Mouse (Mus musculus): ENCODE measurements around the gene Git2.

Gene Git2

GRCm38 (mm10) chr5:114797253-114797652 lies 21.9 kb upstream of the Git2 start:
- no peak for DNase-seq (ENCODE audit: low read depth, low spot score)

GRCm38 (mm10) chr5:114796299-114797012 lies 21.1 kb upstream of the Git2 start:
- no peak for DNase-seq (ENCODE audit: low read depth, low spot score)

- no peak for DNase-seq (ENCODE audit: low read depth, low spot score)
These were observed 20.3 kb upstream of the Git2 start for GRCm38 (mm10) chr5:114795653-114796052.

DNA sequence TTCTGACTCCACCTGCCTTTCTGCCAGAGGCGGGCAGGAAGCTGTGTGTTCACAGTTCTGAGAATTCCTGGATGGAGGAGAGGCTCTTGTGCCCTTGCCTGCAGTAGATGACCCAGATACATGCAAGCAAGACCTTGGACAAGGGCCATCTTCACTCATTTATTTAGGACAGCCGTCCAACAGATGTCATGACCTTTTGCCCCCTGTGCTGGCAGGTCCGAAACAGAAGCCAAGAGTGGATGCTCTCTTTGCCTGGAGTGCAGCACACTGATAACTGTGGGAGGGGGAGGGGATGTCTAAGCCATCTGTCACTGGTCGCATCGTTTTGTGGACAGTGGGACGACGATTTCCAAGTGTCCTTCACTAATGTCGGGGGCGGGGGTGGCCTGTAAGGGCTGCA lies 19.9 kb upstream of the Git2 start:
- no peak for DNase-seq (ENCODE audit: low read depth, low spot score)

DNA sequence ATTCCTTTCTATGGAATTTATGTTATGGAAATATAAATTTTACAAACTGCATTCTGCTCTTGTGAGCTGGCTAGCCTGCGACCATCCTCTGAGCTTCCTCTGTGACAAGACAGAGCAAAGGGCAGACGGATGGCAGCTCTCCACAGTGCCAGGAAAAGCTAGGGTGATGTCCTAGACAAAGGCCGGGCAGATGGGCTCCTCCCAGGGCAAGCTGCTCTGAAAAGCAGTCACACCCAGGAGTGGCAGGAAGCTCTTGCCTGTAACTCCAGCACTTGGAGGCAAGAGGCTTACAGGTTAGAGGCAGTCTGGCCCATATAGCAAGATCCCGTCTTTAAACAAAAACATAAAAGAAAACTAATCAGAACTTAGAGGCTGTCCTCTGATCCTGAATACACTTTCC lies 19.3 kb upstream of the Git2 start:
- no peak for DNase-seq (ENCODE audit: low read depth, low spot score)

DNA sequence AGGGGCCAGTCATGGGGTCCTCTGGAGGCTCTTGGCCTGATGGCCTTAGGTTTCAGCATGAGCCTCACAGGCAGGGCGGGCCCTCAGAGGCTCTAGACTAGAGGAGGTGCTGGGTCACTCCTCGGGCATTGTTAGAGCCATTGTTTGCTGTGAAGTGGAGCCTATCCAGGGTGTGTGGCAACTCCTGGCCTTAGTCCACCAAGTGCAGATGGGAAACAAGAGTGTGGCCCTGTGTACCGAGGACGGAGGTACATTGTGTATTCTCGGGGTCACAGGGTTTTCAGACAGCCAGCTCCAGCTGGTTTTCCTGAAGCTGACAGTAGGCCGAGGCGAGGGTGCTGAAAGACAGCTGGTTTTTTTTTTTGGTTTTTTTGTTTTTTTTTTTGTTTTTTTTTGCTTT lies 18.0 kb upstream of the Git2 start:
- no peak for DNase-seq (ENCODE audit: low read depth, low spot score)

DNA sequence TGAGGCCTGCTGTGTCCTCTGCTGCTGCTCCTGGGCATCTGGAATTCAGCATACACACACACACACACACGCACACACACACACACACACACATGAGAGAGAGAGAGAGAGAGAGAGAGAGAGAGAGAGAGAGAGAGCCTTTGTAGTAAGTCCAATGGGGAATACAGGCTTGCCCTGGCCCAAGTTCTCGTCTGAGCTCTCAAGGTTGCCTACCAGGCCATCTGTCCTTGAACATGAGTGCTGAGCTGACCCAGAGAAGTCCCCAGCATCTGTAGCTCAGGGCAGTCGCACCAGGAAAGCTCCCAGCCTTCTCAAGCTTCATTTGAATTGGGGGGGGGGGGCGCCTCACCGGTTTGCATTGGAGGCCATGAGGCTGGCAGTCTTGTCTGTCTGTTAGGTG lies 9.9 kb upstream of the Git2 start:
- DNase-seq (ENCODE audit: low read depth, low spot score): no peak

- no peak for DNase-seq (ENCODE audit: low read depth, low spot score)
These were observed 9.4 kb upstream of the Git2 start for GRCm38 (mm10) chr5:114784622-114785165.

GRCm38 (mm10) chr5:114783405-114784163 lies 8.3 kb upstream of the Git2 start:
- DNase-seq (ENCODE audit: low read depth, low spot score): peak; percentile 65

- no peak for DNase-seq (ENCODE audit: low read depth, low spot score)
These were observed 7.7 kb upstream of the Git2 start for GRCm38 (mm10) chr5:114782991-114783390.

DNA sequence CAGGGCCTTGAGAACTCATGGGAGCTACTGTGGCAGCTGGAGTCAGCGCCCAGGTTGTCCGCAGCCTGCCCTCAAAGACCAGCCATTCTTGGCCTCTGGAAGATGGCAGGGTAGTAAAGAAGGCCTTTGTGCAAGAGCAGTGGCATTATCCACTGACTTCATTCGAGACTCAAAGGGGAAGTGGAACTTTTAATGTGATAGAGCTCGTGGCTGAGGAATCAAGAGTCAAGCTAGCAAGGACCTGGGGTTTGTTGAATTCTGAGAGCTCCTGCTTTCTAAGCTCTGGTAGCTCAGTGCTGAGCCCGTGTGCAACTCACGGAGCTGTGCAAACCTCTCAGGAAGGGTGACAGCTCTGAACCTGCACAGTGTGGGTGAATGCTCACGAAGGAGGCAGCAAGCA lies 5.6 kb upstream of the Git2 start:
- DNase-seq (ENCODE audit: low read depth, low spot score): no peak

- no peak for DNase-seq (ENCODE audit: low read depth, low spot score)
These were observed 4.7 kb upstream of the Git2 start for GRCm38 (mm10) chr5:114779956-114780489.

DNA sequence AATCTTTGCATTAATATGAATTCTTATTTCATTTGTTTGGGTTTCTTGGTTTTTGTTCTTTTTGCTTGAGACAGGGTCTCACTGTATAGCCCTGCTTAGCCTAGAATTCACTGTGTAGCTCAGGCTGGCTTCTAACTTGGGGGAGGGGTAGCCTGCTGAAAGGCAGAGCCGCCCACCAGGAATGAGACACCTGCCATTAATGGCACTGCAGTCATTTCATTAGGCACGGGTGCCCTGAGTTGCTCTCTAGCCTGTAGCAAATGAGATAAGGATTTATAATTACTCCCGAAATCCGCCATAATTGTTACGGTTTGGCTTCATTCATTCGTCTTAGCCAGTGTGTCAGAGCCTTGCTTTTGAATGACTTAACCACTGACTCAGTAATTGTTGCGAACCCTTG lies 857 bp upstream of the Git2 start:
- no peak for DNase-seq (ENCODE audit: low read depth, low spot score)

DNA sequence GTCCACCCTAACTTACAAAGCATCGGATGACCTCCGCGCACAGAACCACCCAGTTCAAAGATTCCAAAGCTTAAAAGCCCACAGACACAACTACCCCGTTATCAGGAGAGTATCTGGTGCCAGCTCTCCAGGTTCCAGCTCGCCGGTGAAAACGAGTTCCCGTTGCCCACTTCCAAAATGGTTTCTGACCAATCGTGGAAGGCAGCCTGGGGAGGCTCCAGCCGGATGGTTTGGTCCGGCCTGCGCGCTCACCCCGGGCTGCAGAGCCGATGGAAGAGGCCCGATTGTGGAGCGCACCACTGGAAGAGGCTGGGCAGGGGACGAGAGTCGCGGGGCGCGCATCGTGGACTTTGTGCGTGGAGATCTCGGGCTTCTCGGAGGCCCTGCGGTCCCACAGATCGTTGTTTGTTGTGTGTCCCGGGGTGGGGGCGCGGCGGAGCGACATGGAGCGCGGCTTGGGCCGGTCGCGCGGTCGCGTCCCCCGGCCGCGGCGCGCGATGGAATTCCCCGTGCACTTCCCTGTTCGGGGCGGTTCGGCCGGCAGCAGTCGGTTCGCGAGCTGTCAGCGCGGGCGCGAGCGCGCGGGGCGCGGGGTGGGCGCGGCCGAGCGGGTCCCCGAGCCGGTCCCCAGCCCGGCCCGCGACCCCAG lies 790 bp downstream of the Git2 start, which contains the start of gene Ankrd13a:
Gene Ankrd13a (plus strand): TSS at position 275 of the 649 bp plus-strand sequence.
- DNase-seq (ENCODE audit: low read depth, low spot score): peak; percentile 93

DNA sequence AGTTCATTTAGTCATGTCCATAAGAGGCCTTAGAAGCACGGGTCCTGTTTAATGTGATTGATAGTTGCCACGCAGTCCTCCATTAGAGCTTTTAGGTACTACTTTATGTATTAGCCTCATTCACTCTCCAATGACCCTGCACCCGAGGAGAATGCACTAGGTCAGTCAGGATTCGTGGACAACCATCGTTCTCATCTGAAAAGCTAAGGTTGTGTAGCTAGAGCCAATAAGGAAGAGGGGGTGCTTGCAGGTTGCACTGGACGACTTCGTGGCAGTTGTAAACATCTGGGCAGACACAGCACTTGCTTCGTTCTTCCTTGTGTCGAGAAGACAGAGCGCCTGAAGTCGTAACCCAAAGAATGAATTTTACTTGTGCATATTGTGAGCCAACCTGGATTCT lies 1.5 kb downstream of the Git2 start:
- no peak for DNase-seq (ENCODE audit: low read depth, low spot score)

GRCm38 (mm10) chr5:114773211-114773710 lies 2.1 kb downstream of the Git2 start:
- peak; percentile 98 for DNase-seq (ENCODE audit: low read depth, low spot score)

- peak; percentile 75 for DNase-seq (ENCODE audit: low read depth, low spot score)
These were observed 2.7 kb downstream of the Git2 start for GRCm38 (mm10) chr5:114772456-114773203.

GRCm38 (mm10) chr5:114771796-114772195 lies 3.5 kb downstream of the Git2 start:
- peak; percentile 32 for DNase-seq (ENCODE audit: low read depth, low spot score)

DNA sequence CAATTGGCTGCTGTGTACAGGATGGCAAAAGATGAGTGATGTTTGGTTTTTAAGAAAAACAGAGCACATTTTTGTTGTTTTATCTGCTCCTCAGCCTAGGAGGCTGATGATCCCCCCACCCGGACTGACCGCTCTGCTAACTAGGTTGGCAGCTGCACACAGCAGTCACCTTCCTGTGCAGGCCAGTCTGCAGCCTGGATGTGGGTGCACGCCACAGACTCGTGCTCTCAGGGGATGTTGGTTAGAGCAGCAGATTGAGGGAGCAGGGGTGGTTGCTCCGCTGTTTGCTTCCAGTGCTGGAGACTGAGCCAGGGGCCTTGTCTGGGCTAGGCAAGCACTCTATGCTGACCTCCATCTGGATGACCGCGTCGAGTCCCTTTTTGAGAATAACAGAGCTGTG lies 5.5 kb downstream of the Git2 start:
- peak; percentile 20 for DNase-seq (ENCODE audit: low read depth, low spot score)

DNA sequence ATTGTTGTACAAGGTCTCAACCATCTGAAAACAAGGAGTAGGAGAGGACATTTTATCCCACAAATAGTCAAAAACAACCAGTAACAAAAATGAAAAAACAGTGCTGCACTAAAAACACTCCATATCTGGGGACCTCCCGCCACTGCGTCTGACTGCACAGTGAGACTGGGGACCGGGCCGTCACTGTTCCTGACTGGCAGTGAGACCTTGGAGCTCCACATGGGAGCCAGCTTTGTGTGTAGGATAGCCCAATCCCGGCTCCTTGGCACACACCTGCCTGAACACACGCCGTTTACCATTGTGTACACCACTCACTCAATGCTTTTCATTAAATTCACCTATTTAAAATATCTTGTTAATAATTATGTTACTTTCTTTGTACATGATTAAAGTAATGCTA lies 8.1 kb downstream of the Git2 start:
- DNase-seq (ENCODE audit: low read depth, low spot score): no peak

GRCm38 (mm10) chr5:114766686-114767085 lies 8.6 kb downstream of the Git2 start:
- no peak for DNase-seq (ENCODE audit: low read depth, low spot score)
